Mouse (Mus musculus): ENCODE measurements around the gene Ece2. TPM values are rescaled to one million over a fixed set of nuclear protein-coding genes. Genes with fewer than 3 reads are reported as not detected.

Ece2 gene
- polyA plus RNA-seq, 1 experiment from 2014 or later: 0.97 TPM

DNA sequence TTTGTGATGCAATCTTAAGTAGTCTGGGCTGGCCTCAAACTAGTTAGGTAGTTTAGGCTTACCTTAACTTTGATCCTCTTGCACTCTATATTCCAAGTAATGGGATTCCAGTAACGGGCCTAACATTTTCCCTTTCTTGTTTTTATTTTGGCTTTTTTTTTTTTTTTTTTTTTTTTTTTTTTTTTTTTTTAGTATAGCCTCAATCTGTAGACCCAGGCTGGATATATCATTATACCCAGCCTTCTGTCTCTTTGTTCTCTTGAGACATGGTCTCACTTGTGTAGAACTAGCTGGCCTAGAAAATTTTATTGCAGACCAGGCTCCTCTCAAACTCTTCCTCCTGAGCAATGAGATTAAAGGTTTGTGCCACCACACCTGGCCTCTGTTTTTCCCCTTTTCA lies 62.0 kb downstream of the Ece2 start:
- H3K36me3 ChIP-seq (ENCODE audit: control insufficient read depth, insufficient read depth, low read length): peaks cover 48% of the 10 kb centered on the region
- no peak for ATAC-seq (replicated peaks; ENCODE audit: low FRiP score)
- H3K4me1 ChIP-seq (replicated peaks; ENCODE audit: control insufficient read depth, insufficient read depth, low read length): peaks cover 30% of the 10 kb centered on the region
- no peak overlapping the region for H3K9ac ChIP-seq (ENCODE audit: low read depth, low read length)
- H3K27ac ChIP-seq (ENCODE audit: low read depth, low read length): no peak overlapping the region
- no peak overlapping the region for H3K4me3 ChIP-seq (ENCODE audit: low read depth, low read length)
- DNase-seq (ENCODE audit: low spot score): no peak
- H3K9me3 ChIP-seq (ENCODE audit: control insufficient read depth, low read length): no peaks in the 10 kb centered on the region
- no peak overlapping the region for H3K4me2 ChIP-seq
- 83% methylated on average over 1 of the region's 1 CpGs for WGBS
- peaks cover 19% of the 10 kb centered on the region for H3K27me3 ChIP-seq (replicated peaks; ENCODE audit: control insufficient read depth, insufficient read depth, low read length)

GRCm38 (mm10) chr16:20692241-20692965 lies 62.8 kb downstream of the Ece2 start:
- H3K27ac ChIP-seq (ENCODE audit: low read depth, low read length): no peak overlapping the region; the same call in 1 of the 2 replicates
- DNase-seq (ENCODE audit: low spot score) (no peak), ATAC-seq (replicated peaks; ENCODE audit: low FRiP score) (no peak)
- peak overlapping the region; percentile 72; the same call in 1 of the 2 replicates for H3K4me3 ChIP-seq (ENCODE audit: low read depth, low read length)
- H3K9me3 ChIP-seq (ENCODE audit: control insufficient read depth, low read length): no peaks in the 10 kb centered on the region
- H3K36me3 ChIP-seq (ENCODE audit: control insufficient read depth, insufficient read depth, low read length): peaks cover 40% of the 10 kb centered on the region
- H3K4me1 ChIP-seq (replicated peaks; ENCODE audit: control insufficient read depth, insufficient read depth, low read length): peaks cover 30% of the 10 kb centered on the region
- H3K4me2 ChIP-seq: peak overlapping the region; percentile 98
- H3K27me3 ChIP-seq (replicated peaks; ENCODE audit: control insufficient read depth, insufficient read depth, low read length): peaks cover 19% of the 10 kb centered on the region
- 53% methylated on average over 16 of the region's 16 CpGs for whole genome bisulfite sequencing
- H3K9ac ChIP-seq (ENCODE audit: low read depth, low read length): no peak overlapping the region

DNA sequence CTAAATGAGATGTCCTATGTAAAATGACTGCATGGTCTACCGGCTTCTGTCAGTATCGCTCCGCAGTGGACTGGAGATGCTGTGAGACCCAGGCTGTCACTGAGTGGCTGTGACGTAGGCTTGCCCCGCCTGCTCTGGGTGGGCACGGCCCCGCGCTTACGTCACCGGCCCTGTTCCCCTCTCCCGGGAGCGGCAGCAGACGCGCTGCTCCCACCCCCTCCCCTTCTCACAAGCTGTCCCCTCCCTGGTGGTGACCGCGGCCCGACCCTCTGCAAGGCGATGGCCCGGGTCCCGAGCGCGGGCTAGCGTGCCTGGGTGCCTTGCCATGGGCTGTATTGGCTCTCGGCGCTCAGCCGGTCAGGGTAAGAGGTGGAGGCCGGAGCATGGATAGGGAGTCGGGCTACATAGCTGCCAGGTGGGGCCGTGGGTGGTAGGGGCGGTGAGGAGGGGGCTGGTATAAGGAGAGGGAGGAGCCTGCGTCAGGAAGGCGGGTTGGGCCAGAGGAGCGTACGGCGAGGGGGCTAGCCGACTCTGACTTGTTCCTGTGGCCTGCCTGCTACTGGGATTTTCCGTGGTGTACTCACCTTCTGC lies 63.6 kb downstream of the Ece2 start, which contains the start of gene Fam131a:
TSS of gene Fam131a (plus strand) at position 131 of the 591 bp plus-strand sequence.
- peaks cover 19% of the 10 kb centered on the region for H3K27me3 ChIP-seq (replicated peaks; ENCODE audit: control insufficient read depth, insufficient read depth, low read length)
- no peaks in the 10 kb centered on the region for H3K9me3 ChIP-seq (ENCODE audit: control insufficient read depth, low read length)
- peak within 1 kb of the TSS; percentile 56; the same call in 1 of the 2 replicates for H3K27ac ChIP-seq (ENCODE audit: low read depth, low read length)

GRCm38 (mm10) chr16:20694781-20695180 lies 65.2 kb downstream of the Ece2 start:
- Histone ChIP-seq H3K9me3 (ENCODE audit: control insufficient read depth, low read length) (no peaks in the 10 kb centered on the region), H3K27ac (ENCODE audit: low read depth, low read length) (no peak overlapping the region), H3K36me3 (ENCODE audit: control insufficient read depth, insufficient read depth, low read length) (peaks cover 20% of the 10 kb centered on the region), H3K4me2 (no peak overlapping the region), H3K4me1 (replicated peaks; ENCODE audit: control insufficient read depth, insufficient read depth, low read length) (peaks cover 28% of the 10 kb centered on the region), H3K27me3 (replicated peaks; ENCODE audit: control insufficient read depth, insufficient read depth, low read length) (peaks cover 19% of the 10 kb centered on the region), H3K9ac (ENCODE audit: low read depth, low read length) (no peak overlapping the region), H3K4me3 (ENCODE audit: low read depth, low read length) (no peak overlapping the region)
- no peak for DNase-seq (ENCODE audit: low spot score)
- WGBS: 73% methylated on average over 8 of the region's 8 CpGs
- ATAC-seq (replicated peaks; ENCODE audit: low FRiP score): no peak

More for the DNA sequence above, 63.6 kb downstream of the Ece2 start, which contains the start of gene Fam131a:
- Histone ChIP-seq H3K4me1 (replicated peaks; ENCODE audit: control insufficient read depth, insufficient read depth, low read length) (peaks cover 30% of the 10 kb centered on the region), H3K36me3 (ENCODE audit: control insufficient read depth, insufficient read depth, low read length) (peaks cover 35% of the 10 kb centered on the region), H3K4me3 (ENCODE audit: low read depth, low read length) (peak within 1 kb of the TSS; percentile 72), H3K4me2 (peak within 1 kb of the TSS; percentile 98), H3K9ac (ENCODE audit: low read depth, low read length) (peak within 1 kb of the TSS; percentile 77)
- whole genome bisulfite sequencing: 1% methylated on average over 37 of the region's 37 CpGs
- ATAC-seq (replicated peaks; ENCODE audit: low FRiP score) (peak; percentile 94), DNase-seq (ENCODE audit: low spot score) (peak; percentile 91)

DNA sequence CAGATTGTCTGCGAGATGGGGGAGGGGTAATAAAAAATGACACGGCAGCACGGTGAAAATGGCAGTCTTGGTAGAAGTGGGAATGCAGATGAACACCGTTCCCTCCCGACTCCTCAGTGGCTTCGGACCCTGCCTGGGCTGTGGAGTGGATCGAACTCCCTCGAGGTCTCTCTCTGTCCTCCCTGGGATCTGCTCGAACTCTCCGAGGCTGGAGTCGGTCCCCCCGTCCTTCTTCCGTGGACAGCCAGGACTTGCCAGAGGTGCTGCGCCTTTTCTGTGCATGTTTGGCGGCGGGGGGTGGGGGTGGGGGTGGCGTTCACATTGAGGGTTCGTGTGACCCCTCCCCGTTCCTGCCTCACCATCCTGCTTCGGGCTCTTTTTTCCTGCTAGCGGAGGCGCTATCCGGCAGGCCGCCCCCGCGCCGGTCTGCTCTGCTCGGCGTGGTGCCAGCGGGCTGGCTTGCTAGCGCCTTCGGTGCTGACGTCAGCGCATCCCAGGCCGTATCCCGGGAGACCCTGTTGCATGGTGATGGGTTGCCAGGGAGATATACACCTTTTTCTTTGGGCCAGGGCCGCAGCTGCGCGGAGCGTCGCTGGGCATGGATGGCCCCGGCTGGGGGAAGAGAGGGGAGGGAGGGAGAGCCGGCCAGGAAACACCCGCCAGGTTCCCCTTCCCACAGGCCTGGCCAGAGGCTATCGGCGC lies 66.1 kb downstream of the Ece2 start:
- Histone ChIP-seq H3K27ac (ENCODE audit: low read depth, low read length) (no peak overlapping the region), H3K4me2 (peak overlapping the region; percentile 71), H3K27me3 (replicated peaks; ENCODE audit: control insufficient read depth, insufficient read depth, low read length) (peaks cover 19% of the 10 kb centered on the region), H3K9me3 (ENCODE audit: control insufficient read depth, low read length) (no peaks in the 10 kb centered on the region), H3K9ac (ENCODE audit: low read depth, low read length) (peak overlapping the region; percentile 38), H3K4me3 (ENCODE audit: low read depth, low read length) (peak overlapping the region; percentile 42), H3K36me3 (ENCODE audit: control insufficient read depth, insufficient read depth, low read length) (peaks cover 10% of the 10 kb centered on the region), H3K4me1 (replicated peaks; ENCODE audit: control insufficient read depth, insufficient read depth, low read length) (peaks cover 24% of the 10 kb centered on the region)
- DNase-seq (ENCODE audit: low spot score) (no peak), ATAC-seq (replicated peaks; ENCODE audit: low FRiP score) (0 out of 2 replicates have a peak, but pooled peaks have one; percentile 4)
- 7% methylated on average over 46 of the region's 46 CpGs for WGBS

MicroRNAs within 50 kb of the gene (microRNA counts, 519-probe panel; counts per million panel counts)
- microRNA mmu-miR-1224: 6,088 counts per million, percentile 68 among the panel's probes with 10 or more counts

Small RNA genes lying within 50 kb of the gene (microRNA-seq; reads per million reads assigned to microRNA genes)
- 5.6 reads per million, percentile 15 among the genes with 10 or more reads in this experiment for gene Mir1224 (ENCODE audit: borderline number of aligned reads)

Other genes starting within 250 kb of the Ece2 start
- gene Abcc5, start 203.4 kb upstream of the Ece2 start, polyA plus RNA-seq (2014; fragmentation: Nextera tagmentation; extraction: Ambion mirVana): 43.6 and 48.2 TPM in 2 replicates
- 125 and 132 TPM in 2 replicates for gene Eif2b5, start 131.0 kb upstream of the Ece2 start, polyA plus RNA-seq (2014; fragmentation: Nextera tagmentation; extraction: Ambion mirVana)
- gene Dvl3, start 112.8 kb upstream of the Ece2 start, polyA plus RNA-seq (2014; fragmentation: Nextera tagmentation; extraction: Ambion mirVana): 18.9 and 20.3 TPM in 2 replicates
- gene Ap2m1, start 94.3 kb upstream of the Ece2 start, polyA plus RNA-seq (2014; fragmentation: Nextera tagmentation; extraction: Ambion mirVana): 519 and 569 TPM in 2 replicates
- gene Abcf3, start 81.3 kb upstream of the Ece2 start, polyA plus RNA-seq (2014; fragmentation: Nextera tagmentation; extraction: Ambion mirVana): 49.2 and 50.9 TPM in 2 replicates
- 0.58 and 1.1 TPM in 2 replicates for gene Vwa5b2, start 40.4 kb upstream of the Ece2 start, polyA plus RNA-seq (2014; fragmentation: Nextera tagmentation; extraction: Ambion mirVana)
- 42.7 and 44.6 TPM in 2 replicates for gene Eef1akmt4, start 18.2 kb upstream of the Ece2 start, polyA plus RNA-seq (2014; fragmentation: Nextera tagmentation; extraction: Ambion mirVana)
- gene Gm49333, start 18.2 kb upstream of the Ece2 start, polyA plus RNA-seq (2014; fragmentation: Nextera tagmentation; extraction: Ambion mirVana): 0.05 TPM in 1 of 2 replicates, not detected in the other
- gene Alg3, start 18.1 kb upstream of the Ece2 start, polyA plus RNA-seq (2014; fragmentation: Nextera tagmentation; extraction: Ambion mirVana): 55.7 and 58.6 TPM in 2 replicates
- gene Camk2n2, start 8.5 kb upstream of the Ece2 start, polyA plus RNA-seq (2014; fragmentation: Nextera tagmentation; extraction: Ambion mirVana): 0.47 and 0.59 TPM in 2 replicates
- 354 and 386 TPM in 2 replicates for gene Psmd2, start 21.8 kb downstream of the Ece2 start, polyA plus RNA-seq (2014; fragmentation: Nextera tagmentation; extraction: Ambion mirVana)
- gene Eif4g1, start 38.5 kb downstream of the Ece2 start, polyA plus RNA-seq (2014; fragmentation: Nextera tagmentation; extraction: Ambion mirVana): 185 and 196 TPM in 2 replicates
- gene Fam131a, start 63.4 kb downstream of the Ece2 start, polyA plus RNA-seq (2014; fragmentation: Nextera tagmentation; extraction: Ambion mirVana): 2.1 TPM in 2 replicates
- gene Polr2h, start 87.8 kb downstream of the Ece2 start, polyA plus RNA-seq (2014; fragmentation: Nextera tagmentation; extraction: Ambion mirVana): 124 and 127 TPM in 2 replicates
- 14.4 and 15.3 TPM in 2 replicates for gene Clcn2, start 87.9 kb downstream of the Ece2 start, polyA plus RNA-seq (2014; fragmentation: Nextera tagmentation; extraction: Ambion mirVana)
- gene Chrd, start 103.3 kb downstream of the Ece2 start, polyA plus RNA-seq (2014; fragmentation: Nextera tagmentation; extraction: Ambion mirVana): 0.77 and 0.93 TPM in 2 replicates
- gene Thpo, start 104.7 kb downstream of the Ece2 start, polyA plus RNA-seq (2014; fragmentation: Nextera tagmentation; extraction: Ambion mirVana): 4.1 and 4.3 TPM in 2 replicates